Mouse (Mus musculus) heart, adult 11 months (tissue): ENCODE results near the gene Slc27a5.

Experiments used
- DNase-seq: peaks from one replicate; pipeline ENCODE4 v3.0.0; 2022

The Slc27a5 gene

DNA sequence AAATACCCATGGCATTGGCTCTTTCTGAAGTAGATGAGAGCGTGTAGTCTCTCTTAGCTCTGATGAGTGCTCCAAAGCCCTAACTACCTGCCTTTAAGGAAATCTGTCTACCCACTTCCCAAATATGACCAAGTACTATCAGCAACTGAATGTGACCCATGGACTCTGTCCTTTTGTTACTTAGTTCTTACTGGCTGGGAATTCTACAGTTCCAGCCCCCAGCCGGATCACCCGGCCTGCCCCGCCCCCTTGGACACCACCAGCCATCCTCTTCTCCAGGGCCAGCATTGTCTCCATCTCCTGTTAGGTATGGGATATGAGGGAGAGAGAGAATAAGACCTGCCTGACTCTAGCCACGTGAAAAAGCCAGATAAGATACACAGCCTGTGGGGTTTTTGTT is at the start of gene Slc27a5:
Slc27a5 (minus strand) TSS at position 140 of the 400 bp plus-strand sequence.
- no peak for DNase-seq

DNA sequence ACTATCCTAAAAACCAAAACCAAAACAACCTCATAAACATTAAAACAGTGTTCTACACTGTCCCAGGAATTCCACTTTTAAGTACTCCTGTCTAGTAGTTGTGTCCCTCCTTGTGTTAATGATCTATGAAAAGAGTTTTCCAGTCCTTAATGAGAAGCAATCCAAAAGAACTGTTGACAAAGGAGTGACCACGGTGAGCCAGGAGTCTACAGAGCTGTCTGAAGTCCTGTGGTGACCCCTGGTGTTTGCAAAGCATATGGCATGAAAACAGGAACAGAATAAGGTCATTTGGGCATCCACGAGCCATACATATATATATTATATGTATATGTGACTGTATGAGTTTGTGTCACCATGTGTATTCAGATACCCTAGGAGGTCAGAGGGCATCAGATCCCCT is 48.1 kb upstream of the Slc27a5 start:
- peak; percentile 90 for DNase-seq

- peak; percentile 87 for DNase-seq
These were observed 46.2 kb upstream of the Slc27a5 start for GRCm38 (mm10) chr7:13044254-13044625.

- peak; percentile 83 for DNase-seq
These were observed 45.7 kb upstream of the Slc27a5 start for GRCm38 (mm10) chr7:13043445-13044253.

DNA sequence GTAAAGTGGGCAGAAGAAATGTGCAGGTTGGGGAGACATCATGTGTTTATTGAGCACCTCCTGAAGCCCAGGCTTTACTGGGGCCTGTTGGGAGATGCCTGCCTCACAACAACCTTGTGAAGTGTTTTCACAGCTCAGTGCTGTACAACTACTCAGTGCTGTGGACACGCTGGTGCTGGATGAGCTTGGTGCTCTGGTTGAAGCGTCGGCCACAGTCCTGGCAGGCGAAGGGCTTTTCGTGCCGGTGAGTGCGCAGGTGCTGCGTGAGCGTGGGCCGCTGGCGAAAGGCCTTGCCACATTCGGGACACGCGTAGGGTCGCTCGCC is 45.1 kb upstream of the Slc27a5 start:
- no peak for DNase-seq

GRCm38 (mm10) chr7:13042511-13042910 is 44.5 kb upstream of the Slc27a5 start:
- DNase-seq: peak; percentile 67

DNA sequence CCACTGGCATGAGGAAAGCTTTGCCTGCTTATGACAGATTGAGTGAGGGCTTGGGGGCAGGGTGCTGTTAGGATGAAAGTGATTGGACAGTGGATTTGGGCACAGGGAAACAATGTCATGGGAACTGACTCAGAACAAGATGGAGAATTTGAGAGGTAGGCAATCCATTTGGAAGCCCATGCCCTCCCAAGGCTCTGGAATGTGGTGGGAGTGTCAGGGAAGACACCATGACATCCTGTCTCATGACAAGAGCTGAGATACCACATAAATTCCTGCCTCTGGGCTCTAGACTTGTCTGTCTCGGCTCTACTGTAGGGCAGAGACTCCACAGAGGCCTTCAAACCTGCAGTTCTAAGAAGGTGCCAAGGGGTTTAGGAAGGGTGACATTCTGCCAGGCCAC is 43.3 kb upstream of the Slc27a5 start:
- DNase-seq: peak; percentile 84

DNA sequence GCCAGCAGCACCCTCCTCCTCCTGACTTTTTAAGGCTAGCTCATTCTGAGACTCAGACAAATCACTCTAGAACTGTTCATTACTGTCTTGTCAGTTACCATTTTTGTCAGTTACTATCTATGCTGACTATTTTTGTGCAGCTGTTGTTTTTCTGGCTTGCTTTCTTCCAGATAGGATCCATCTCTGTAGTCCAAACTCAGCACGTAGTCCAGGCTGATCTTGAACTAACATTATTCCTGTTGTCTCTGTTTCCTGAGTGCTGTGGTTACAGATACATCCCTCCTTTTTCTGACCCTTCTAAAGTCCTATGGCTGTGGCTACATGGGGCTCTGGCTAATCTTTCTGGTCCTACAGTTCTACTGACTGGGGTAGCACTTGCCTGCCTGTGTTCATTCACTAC is 41.2 kb upstream of the Slc27a5 start:
- no peak for DNase-seq

DNA sequence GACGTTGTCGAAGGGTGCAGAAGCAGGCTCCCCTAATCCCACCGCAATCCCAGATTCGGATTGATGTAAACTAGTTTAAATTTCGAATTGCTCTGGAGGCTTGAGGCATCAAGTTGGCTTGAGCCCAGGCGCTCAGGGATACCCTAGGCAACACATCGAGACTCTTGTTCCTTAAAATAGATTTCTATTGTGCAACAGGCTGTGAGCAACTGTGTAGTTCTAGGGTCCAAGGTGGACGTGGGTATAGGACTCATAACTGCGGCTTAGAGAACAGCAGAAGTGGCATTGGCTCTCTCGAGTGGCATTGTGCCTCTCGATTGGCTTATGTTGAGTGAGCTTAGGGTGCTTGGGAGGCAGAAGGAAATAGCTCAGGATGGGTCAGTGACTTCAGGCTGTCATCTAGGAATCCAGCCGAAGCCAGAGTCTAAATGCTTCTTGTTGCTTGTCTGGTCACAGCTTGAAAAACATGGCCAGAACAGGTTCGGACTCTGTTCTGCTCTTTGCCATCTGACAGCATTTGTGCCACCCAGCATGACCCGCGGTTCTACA is 40.7 kb upstream of the Slc27a5 start:
- DNase-seq: no peak

- peak; percentile 100 for DNase-seq
These were observed 40.0 kb upstream of the Slc27a5 start, which contains the start of gene Ube2m for GRCm38 (mm10) chr7:13037901-13038555. Ube2m (minus strand) TSS chr7:13038275.

GRCm38 (mm10) chr7:13037366-13037765 is 39.4 kb upstream of the Slc27a5 start:
- DNase-seq: no peak

DNA sequence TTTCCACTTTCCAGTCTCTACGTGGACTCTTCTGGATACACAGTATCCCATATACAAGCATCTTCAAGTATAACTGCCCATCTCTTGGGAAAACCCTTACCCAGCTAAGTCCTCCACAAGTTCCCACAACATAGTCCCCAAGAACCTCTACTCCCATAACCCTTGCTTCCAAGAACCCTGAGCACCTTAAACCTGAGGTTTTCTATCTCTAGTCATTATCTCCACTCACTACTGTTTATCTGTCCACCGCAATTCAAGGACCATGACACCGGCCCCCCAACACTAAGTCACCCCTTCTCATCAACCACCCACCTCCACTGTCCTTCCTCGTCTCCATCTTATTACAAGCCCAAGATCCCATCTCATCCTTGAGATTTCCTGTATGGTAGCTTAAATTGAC is 38.8 kb upstream of the Slc27a5 start:
- DNase-seq: peak; percentile 78

GRCm38 (mm10) chr7:13035211-13035855 is 37.3 kb upstream of the Slc27a5 start:
- no peak for DNase-seq

DNA sequence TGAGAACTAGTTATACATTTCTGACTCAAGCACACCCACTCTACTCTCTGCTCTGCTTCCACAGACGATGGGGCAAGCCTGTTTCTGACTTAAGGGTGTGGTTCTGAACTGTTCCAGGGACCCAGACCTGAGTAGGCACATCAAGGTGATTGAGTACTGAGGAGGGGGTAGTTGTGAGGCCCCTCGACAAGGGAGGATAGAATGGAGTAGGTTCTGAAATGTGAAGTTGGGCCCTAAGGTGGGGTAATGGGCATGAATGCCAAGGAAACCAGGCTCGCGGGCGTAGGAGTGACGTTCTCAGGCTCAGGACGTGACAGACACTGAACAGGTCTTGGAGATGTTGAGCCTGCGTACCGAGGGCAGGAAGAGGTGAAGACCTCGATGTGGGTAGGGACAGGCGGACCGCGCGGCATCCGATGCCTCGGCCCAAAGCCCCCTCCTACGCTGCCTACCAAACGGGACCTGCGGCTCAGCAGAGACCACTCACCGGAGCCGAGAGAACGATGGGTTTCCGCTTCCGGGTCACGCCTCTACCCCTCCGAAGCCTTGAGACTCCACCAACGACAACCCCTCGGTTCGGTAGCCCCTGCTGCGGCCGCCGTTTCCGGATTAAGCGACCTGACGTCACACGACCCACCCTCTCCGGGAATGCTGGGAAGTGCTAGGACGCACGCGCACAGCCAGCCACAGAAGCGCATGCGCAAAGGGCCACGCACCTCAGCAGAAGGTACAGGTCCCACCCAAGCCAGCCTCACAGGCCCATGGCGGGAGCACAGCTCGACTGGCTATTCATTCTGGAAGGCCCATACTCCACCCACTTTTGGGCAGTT is 36.4 kb upstream of the Slc27a5 start, which contains the start of gene Chmp2a:
Chmp2a (minus strand) TSS at position 660 of the 830 bp plus-strand sequence.
- DNase-seq: peak; percentile 100

GRCm38 (mm10) chr7:13033451-13034147 is 35.6 kb upstream of the Slc27a5 start:
- DNase-seq: peak; percentile 90

DNA sequence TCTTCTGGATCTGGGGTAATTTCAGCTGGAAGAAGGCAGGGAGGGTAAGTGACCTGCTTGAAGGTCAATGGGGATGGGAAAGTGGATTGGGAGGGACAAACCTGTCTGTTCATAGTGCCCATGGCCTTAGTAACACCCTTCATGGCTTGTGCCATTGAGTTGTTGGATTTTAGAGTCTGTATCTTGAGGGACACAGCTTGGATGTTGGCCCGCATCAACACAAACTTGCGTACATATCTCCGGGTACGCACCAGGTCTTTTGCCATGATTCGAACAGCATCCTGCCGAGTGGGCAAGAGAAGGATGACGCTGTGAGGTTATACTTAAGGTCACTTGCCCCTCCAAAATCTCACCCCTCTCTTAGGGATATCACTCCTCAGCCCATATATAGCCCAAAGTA is 34.5 kb upstream of the Slc27a5 start:
- DNase-seq: peak; percentile 82

DNA sequence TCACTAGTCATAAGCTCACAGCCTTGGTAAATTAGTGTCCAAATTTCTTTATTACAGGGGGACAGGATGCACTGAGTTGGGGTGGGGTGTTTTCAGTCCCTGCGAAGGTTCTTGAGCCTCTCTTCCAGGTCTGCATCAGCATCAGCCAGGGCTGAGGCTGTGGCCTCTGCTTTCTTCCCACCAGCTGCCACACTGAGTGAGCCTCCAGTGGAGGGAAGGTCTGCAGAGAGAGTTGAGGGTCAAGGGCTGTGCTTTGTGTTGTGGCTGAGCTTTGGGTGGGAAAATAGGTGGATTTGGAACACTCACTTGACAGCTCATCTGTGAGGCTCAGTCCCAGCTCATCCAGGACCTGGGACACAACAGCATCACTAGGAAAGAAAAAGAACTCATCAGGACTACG is 34.0 kb upstream of the Slc27a5 start:
- peak; percentile 77 for DNase-seq

- DNase-seq: peak; percentile 82
These were observed 33.1 kb upstream of the Slc27a5 start for GRCm38 (mm10) chr7:13031069-13031468.

- DNase-seq: peak; percentile 76
These were observed 31.0 kb upstream of the Slc27a5 start for GRCm38 (mm10) chr7:13028986-13029385.

DNA sequence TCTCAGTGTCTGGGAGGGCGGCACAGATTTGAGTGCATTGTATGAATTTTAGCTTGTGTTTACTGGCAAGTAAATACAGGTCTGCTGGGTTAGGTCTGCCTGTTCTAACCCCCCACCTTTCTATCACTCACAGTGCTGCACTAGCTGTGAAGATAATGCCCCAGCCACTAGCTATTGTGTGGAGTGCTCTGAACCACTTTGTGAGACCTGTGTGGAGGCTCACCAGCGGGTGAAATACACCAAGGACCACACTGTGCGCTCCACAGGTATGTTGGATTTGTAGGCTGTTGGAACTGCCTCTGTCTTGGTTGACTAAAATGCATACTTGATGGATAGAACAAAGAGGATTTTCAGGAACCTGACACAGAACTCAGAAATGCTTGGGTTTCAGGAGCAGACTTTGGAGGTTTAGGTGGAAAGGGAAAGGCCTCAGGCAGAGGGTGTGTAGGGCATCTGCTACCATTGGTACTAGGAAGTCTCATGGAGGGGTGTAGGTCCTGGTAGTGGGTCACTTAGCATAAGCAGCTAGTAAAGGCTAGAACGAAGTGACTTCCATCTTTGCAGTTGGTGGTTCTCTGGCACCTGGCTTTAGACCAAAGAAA is 27.6 kb upstream of the Slc27a5 start:
- peak; percentile 77 for DNase-seq

DNA sequence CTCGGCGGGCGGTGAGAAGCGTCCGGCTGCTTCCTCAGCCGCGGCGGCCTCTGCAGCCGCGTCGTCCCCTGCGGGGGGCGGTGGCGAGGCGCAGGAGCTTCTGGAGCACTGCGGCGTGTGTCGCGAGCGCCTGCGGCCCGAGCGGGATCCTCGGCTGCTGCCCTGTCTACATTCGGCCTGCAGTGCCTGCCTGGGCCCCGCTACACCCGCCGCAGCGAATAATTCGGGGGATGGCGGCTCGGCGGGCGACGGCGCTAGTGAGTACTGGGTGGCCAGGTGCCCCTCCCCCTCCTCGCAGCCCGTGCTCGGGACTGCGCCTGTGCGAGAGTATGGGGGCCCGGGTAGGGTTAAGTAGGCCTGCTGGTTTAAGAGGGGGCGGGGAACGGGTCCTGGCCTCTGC is 26.8 kb upstream of the Slc27a5 start:
- peak; percentile 98 for DNase-seq
